Mouse (Mus musculus) lung, postnatal 0 days (tissue): ENCODE results near the gene Smtnl2.

Source experiments
- CTCF ChIP-seq: IDR thresholded peaks from 2 replicates; pipeline ENCODE4 v1.5.1; 2016; ENCODE audit warnings: antibody characterized with exemption, mild to moderate bottlenecking
- EP300 ChIP-seq: IDR thresholded peaks from 2 replicates; pipeline ENCODE4 v1.6.1; 2016; ENCODE audit warnings: antibody characterized with exemption, mild to moderate bottlenecking, control low read depth

GRCm38 (mm10) chr11:72349652-72350051 is 61.9 kb downstream of the Smtnl2 start:
- TF ChIP-seq CTCF (no peak), EP300 (no peak)
